Mouse (Mus musculus) hindbrain, embryonic 15.5 days (tissue): Measurements from ENCODE around the gene Olfr1357. TPM values are rescaled to one million over a fixed set of nuclear protein-coding genes. Genes with fewer than 3 reads are reported as not detected.

ENCODE experiments used
- polyA plus RNA-seq: library from polyadenylated mRNA; unstranded; fragments of >200 nt; fragmentation: Nextera tagmentation; extraction: Ambion mirVana; gene quantifications from 2 replicates; pipeline ENCODE4 v1.2.1, GENCODE M21; 2015

Olfr1357 gene
- polyA plus RNA-seq, 1 experiment from 2014 or later: not detected

Other genes starting within 250 kb of the Olfr1357 start
- 402 and 403 TPM in 2 replicates for gene Rrp1, start 205.0 kb downstream of the Olfr1357 start, polyA plus RNA-seq
- gene Cstb, start 192.4 kb downstream of the Olfr1357 start, polyA plus RNA-seq: 90.9 and 95.0 TPM in 2 replicates
- 46.5 and 49.8 TPM in 2 replicates for gene Pdxk, start 153.1 kb downstream of the Olfr1357 start, polyA plus RNA-seq
- not detected in 2 replicates for gene Olfr1358, start 100.6 kb downstream of the Olfr1357 start, polyA plus RNA-seq
- gene Ilvbl, start 43.7 kb downstream of the Olfr1357 start, polyA plus RNA-seq: 65.0 and 69.9 TPM in 2 replicates
- gene Syde1, start 26.1 kb downstream of the Olfr1357 start, polyA plus RNA-seq: 3.1 and 4.2 TPM in 2 replicates
- not detected in 2 replicates for gene Casp14, start 100.2 kb upstream of the Olfr1357 start, polyA plus RNA-seq
- gene Ccdc105, start 135.0 kb upstream of the Olfr1357 start, polyA plus RNA-seq: 0.39 and 0.65 TPM in 2 replicates
- 27.3 and 29.8 TPM in 2 replicates for gene Slc1a6, start 162.4 kb upstream of the Olfr1357 start, polyA plus RNA-seq
- gene Olfr1356, start 234.1 kb upstream of the Olfr1357 start, polyA plus RNA-seq: not detected in 2 replicates